In genomic region chr10:67002207-67003008, GRCm38 (mm10) we compare ENCODE assay signal across 8 mouse cellular contexts.
DNase-seq lines count a peak whose midpoint lies in the region; ATAC-seq and TF ChIP-seq lines count a peak whose summit lies in the region.

No protein-coding gene starts in this region.

- POLR2A ChIA-PET in Patski (lab: Charles Lee), result interaction anchor here (0.5 to 2.0 kb wide), 5 partner anchors 73 to 183 kb away, joined by 3 to 9 read pairs (median 4); no protein-coding TSS in a partner anchor

- in situ Hi-C loops in Patski (cut with MboI; ENCODE audit: low pct_unique_long_range_greater_than_20kb), result loop anchor here (5.0 kb wide), 1 partner anchor 80 kb away; no protein-coding TSS in a partner anchor

- H3K9ac ChIP-seq in hindbrain, embryonic 11.5 days (ENCODE audit: low read depth, low read length), result peak overlapping the region; percentile 38; the same call in 1 of the 2 replicates

- no peaks in the 10 kb centered on the region for H3K36me3 ChIP-seq in hindbrain, embryonic 11.5 days (ENCODE audit: control insufficient read depth, insufficient read depth, low read length)

- H3K4me1 ChIP-seq in hindbrain, embryonic 11.5 days (replicated peaks; ENCODE audit: control insufficient read depth, insufficient read depth, low read length), result peaks cover 13% of the 10 kb centered on the region

- CTCF ChIA-PET in Patski (lab: Charles Lee), result interaction anchor here (1.1 to 1.2 kb wide), 2 partner anchors 15 to 96 kb away, joined by 3 read pairs; no protein-coding TSS in a partner anchor

- peak overlapping the region; percentile 78 for H3K27ac ChIP-seq in hindbrain, embryonic 11.5 days (ENCODE audit: low read depth, low read length)

- TF ChIP-seq CTCF in Patski (IDR thresholded peaks at IDR 0.05), result no peak

- peak; percentile 63 for ATAC-seq in Patski
- peak; percentile 49 for ATAC-seq in hindbrain, embryonic 11.5 days (ENCODE audit: low FRiP score)
- ATAC-seq in megakaryocyte, adult 5-6 weeks (ENCODE audit: poor library complexity, severe bottlenecking), result peak; percentile 35
- no peak; the same call in 1 of the 2 replicates for ATAC-seq in erythroid progenitor cell, adult 5-6 weeks (replicated peaks; ENCODE audit: low FRiP score, poor library complexity, severe bottlenecking)

- H3K4me2 ChIP-seq in hindbrain, embryonic 11.5 days (replicated peaks; ENCODE audit: low read depth, low read length), result peak overlapping the region; percentile 58

- WGBS in hindbrain, embryonic 11.5 days, result 12% methylated on average over 30 of the region's 30 CpGs

- peak overlapping the region; percentile 24; the same call in 1 of the 2 replicates for H3K4me3 ChIP-seq in hindbrain, embryonic 11.5 days (ENCODE audit: low read depth, low read length)

- no peaks in the 10 kb centered on the region for H3K9me3 ChIP-seq in hindbrain, embryonic 11.5 days (ENCODE audit: control insufficient read depth, low read length)

- no peaks in the 10 kb centered on the region for H3K27me3 ChIP-seq in Patski
- no peaks in the 10 kb centered on the region for H3K27me3 ChIP-seq in hindbrain, embryonic 11.5 days (ENCODE audit: control insufficient read depth, insufficient read depth, low read length)

- no peak for DNase-seq in Patski (ENCODE audit: low read depth, low spot score)
- DNase-seq in brain, adult 2 months (ENCODE audit: low read depth, low spot score), result peak; percentile 30
- DNase-seq in forelimb bud, embryonic 11.5 days (ENCODE audit: low read depth, low spot score), result peak; percentile 90
- DNase-seq in hindbrain, embryonic 11.5 days (ENCODE audit: low spot score), result peak; percentile 78
- DNase-seq in layer of hippocampus, postnatal 36 days, result peak; percentile 18 to 25
- peak; percentile 30 to 60 for DNase-seq in spleen, postnatal 10 days (ENCODE audit: low spot score in 2 of 2)
